Mouse (Mus musculus) cerebellum, adult 2 months (tissue): ENCODE measurements around the gene Cd28.
"Not testable (repeated sequence)": the region's sequence is repeated elsewhere in the genome, so short reads cannot be mapped to it uniquely, and the experiment has no call there.

Experiments used
- CTCF ChIP-seq: fragments of 200-500 bp; IDR thresholded peaks from 2 replicates; pipeline ENCODE4 v1.5.1; 2011; ENCODE audit warnings: low read depth, mild to moderate bottlenecking, control low read depth, low read length, moderate library complexity, borderline replicate concordance; ENCODE audit not compliant: insufficient read depth
- POLR2A ChIP-seq: fragments of 200-500 bp; IDR thresholded peaks from 2 replicates; pipeline ENCODE4 v1.6.1; 2011; ENCODE audit warnings: low read length, control low read depth, borderline replicate concordance; ENCODE audit not compliant: insufficient read depth

- not testable (repeated sequence) for TF ChIP-seq CTCF, POLR2A
These were observed 101.9 kb downstream of the Cd28 start for GRCm38 (mm10) chr1:60818491-60818890.
